Mouse (Mus musculus) ES-E14 (cell line): ENCODE results near the gene Nav2.

ENCODE experiments used
- CHD2 ChIP-seq: IDR thresholded peaks from 2 replicates; pipeline ENCODE4 v1.6.1; 2014; ENCODE audit warnings: mild to moderate bottlenecking, low read depth, low read length, inconsistent platforms
- HCFC1 ChIP-seq: IDR thresholded peaks from 2 replicates; pipeline ENCODE4 v1.6.1; 2012; ENCODE audit warnings: low read length, inconsistent platforms, borderline replicate concordance; ENCODE audit not compliant: insufficient read depth
- MAFK ChIP-seq: IDR thresholded peaks from 2 replicates; pipeline ENCODE4 v1.6.1; 2014; ENCODE audit warnings: mild to moderate bottlenecking, low read depth, low read length, inconsistent platforms; ENCODE audit not compliant: insufficient read depth
- ZNF384 ChIP-seq: IDR thresholded peaks from 2 replicates; pipeline ENCODE4 v1.6.1; 2012; ENCODE audit warnings: low read depth, low read length, inconsistent platforms

DNA sequence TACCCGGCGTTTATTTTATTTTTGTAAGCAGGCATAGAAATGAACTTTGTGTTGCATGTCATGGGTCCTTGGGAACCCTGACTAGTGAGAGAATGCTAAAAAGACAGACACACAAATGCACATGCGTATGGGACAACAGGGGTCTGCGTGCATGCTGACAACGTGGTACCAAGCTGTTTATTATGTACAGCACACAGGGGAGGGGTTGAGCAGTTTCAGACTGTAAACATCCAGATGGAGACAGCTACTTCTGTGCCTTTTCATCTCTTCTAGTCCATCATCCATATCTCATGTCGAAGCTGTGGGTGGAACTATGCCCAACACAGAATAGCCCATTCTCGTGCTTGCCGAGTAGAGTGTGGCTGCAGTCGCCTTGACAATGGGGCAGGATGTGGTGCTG is 482.3 kb downstream of the Nav2 start:
- TF ChIP-seq HCFC1 (no peak), MAFK (no peak), CHD2 (no peak), ZNF384 (no peak)
